Mouse (Mus musculus) urinary bladder, postnatal 14 days (tissue): Measurements from ENCODE around the gene Sox2.

ENCODE experiments used
- DNase-seq: peaks from one replicate; pipeline ENCODE4 v3.0.0; 2021; ENCODE audit warnings: low spot score

Gene Sox2

DNA sequence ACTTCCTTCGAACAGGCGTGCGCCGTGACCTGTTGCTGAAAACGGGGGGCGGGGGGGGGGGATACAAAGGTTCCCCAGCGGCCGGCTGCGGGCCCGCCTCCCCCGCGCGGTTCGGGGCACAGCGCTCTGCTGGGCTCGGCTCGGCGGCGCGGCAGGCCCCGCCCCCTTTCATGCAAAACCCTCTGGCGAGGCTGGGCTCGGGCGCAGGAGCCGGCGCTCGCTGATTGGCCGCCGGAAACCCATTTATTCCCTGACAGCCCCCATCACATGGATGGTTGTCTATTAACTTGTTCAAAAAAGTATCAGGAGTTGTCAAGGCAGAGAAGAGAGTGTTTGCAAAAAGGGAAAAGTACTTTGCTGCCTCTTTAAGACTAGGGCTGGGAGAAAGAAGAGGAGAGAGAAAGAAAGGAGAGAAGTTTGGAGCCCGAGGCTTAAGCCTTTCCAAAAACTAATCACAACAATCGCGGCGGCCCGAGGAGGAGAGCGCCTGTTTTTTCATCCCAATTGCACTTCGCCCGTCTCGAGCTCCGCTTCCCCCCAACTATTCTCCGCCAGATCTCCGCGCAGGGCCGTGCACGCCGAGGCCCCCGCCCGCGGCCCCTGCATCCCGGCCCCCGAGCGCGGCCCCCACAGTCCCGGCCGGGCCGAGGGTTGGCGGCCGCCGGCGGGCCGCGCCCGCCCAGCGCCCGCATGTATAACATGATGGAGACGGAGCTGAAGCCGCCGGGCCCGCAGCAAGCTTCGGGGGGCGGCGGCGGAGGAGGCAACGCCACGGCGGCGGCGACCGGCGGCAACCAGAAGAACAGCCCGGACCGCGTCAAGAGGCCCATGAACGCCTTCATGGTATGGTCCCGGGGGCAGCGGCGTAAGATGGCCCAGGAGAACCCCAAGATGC is at the start of gene Sox2:
Gene Sox2, plus strand, starts transcription at position 680 of the 895 bp plus-strand sequence.
- DNase-seq: peak; percentile 75

- DNase-seq: no peak
These were observed 49.1 kb upstream of the Sox2 start for GRCm38 (mm10) chr3:34601116-34601515.

- no peak for DNase-seq
These were observed 36.1 kb upstream of the Sox2 start for GRCm38 (mm10) chr3:34614107-34614506.

- no peak for DNase-seq
These were observed 34.7 kb upstream of the Sox2 start for GRCm38 (mm10) chr3:34615526-34615925.

- no peak for DNase-seq
These were observed 31.3 kb upstream of the Sox2 start for GRCm38 (mm10) chr3:34618934-34619333.

- DNase-seq: no peak
These were observed 30.1 kb upstream of the Sox2 start for GRCm38 (mm10) chr3:34620121-34620520.

DNA sequence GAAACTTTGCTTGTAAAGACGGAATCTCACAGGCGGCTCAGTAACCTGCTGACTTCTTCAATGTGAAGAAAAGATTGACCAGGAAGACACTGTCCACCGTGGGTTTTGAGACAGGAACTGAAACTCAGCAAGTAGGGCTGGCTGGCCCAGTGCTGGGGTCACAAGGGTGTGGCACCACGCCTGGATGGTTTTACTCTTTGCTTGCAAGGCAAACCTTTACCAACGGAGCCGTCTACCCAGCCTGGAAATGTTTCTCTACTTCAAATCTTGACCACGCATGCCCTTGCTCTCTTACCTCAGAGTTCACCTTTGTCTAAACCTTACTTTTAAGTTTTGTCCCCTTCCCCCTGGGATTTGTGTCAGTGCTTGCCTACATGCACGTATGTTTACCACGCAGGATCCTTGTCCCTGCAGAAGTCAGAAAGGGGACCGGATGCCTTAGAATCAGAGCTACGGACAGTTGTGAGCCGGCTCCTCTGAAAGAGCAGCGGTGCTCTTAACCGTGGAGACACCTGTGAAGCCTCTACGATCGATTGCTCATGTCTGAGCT is 25.4 kb upstream of the Sox2 start:
- DNase-seq: no peak

DNA sequence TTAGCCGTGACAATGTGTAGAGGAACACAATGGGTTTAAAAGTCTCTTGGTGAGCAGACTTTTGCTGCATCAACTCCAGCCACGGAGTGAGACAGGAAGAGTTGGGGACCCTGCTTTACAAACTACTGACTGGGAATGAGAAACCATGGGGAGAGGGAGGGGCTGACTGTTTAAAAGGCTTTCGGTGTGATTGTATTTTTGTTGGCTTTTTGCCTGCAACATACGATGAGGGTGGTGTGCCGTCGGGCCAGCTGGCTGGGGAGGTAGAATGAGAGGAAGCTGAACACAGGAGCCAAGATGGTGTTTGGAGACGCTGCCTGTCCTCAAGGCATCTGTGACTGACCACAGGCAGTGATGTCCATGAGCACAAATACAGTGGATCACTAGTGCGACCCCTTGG is 23.7 kb upstream of the Sox2 start:
- DNase-seq: no peak

GRCm38 (mm10) chr3:34630031-34630430 is 20.2 kb upstream of the Sox2 start:
- DNase-seq: no peak

GRCm38 (mm10) chr3:34630736-34631135 is 19.5 kb upstream of the Sox2 start:
- no peak for DNase-seq

DNA sequence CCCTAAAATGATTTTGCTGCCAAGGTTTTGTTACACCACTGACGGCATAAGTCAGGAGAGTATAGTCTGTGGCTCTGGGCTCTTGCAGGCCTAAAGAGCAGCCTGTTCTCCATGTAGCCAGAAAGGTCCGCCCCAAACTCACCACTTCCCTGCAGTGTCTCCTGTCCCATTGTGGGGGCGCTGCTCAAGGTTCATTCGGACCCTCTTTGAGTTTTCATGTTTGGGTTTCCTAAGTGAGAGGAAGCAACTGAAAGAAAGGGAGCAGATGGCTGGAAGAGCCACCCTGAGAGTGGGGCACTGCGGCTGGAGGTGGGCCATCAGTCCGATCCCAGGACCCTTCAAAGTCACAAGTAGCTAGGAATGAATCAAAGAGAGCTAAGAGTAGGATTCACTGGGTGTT is 13.2 kb upstream of the Sox2 start:
- DNase-seq: no peak

DNA sequence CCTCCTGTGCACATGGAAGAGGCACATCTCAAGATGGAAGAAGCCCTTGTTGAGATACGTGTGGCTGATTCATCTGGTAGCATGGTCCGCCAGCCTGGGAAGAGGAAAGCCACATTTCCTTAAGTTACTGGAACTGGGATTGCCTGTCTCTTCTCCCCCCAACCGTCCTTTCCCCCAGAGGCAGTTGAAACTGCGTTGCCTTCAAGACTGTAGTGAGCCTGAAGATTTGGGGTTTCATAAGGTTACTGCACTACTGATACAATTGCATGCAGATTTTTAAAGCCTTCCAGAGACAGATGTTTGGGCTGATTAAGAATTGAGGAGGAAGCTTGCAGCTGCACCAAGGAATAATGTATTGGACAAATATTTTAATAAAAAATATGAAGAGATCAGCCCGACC is 12.7 kb upstream of the Sox2 start:
- DNase-seq: no peak

DNA sequence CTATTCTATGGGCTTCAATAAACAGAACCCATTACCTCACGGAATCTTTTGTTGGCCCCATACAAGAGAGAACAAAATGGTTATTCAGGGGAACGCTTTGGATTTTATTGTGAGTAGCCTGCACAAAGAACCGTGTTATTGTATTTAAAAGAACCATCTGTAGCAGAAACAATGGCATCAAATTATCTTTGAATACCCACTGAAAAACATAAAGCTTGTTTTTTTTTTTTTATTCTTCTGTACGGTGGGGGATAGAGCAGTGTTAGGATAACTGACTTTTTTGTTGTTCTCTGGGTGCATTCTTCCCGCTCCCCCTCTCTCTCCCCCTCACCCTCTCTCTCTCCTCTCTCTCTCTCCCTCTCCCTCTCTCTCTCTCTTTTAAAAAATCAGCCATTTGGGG is 12.3 kb upstream of the Sox2 start:
- DNase-seq: no peak

DNA sequence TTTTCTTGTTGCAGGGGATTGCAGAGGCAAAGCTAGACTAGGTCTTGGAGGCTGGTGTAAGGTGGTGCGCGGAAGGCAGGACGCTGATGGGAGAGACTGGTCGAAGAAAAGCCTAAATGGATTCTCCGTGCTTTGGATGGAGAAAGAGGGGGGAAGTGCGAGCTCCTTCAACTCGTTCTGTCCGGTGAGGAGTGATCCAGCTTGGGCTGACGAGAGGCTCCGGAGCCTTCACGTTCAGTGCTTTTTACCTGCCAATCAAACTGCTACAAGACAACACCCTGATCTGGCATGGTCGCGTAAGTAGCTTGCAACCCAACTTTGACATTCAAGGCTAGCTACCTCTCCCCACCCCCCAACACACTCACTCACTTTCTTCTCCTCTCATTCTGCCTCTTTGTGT is 11.9 kb upstream of the Sox2 start:
- no peak for DNase-seq

- DNase-seq: no peak
These were observed 11.0 kb upstream of the Sox2 start for GRCm38 (mm10) chr3:34639031-34639872.

- DNase-seq: no peak
These were observed 10.3 kb upstream of the Sox2 start for GRCm38 (mm10) chr3:34639873-34640270.

GRCm38 (mm10) chr3:34640276-34640675 is 9.9 kb upstream of the Sox2 start:
- no peak for DNase-seq

- DNase-seq: peak; percentile 46
These were observed 9.3 kb upstream of the Sox2 start for GRCm38 (mm10) chr3:34640690-34641600.

- DNase-seq: no peak
These were observed 8.3 kb upstream of the Sox2 start for GRCm38 (mm10) chr3:34641756-34642497.

GRCm38 (mm10) chr3:34642498-34642941 is 7.7 kb upstream of the Sox2 start:
- DNase-seq: no peak

DNA sequence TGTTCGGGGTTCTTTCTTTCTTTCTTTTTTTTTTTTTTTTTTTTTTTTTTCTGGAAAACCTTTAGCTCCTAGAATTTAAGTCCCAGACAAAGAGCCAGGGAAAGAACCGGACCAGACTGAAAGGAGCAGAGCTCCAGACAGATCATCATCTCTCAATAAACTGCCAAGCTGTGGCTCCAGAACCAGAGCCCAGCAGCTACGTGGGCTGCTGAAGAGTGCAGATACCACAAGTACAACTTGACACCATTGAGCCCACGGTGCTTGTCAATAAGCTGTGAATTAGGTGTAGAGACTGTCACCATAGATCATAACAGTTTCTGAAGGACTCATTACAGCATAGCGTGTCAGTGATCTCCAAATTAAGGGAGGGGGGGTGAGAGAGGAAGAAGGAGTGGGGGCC is 7.1 kb upstream of the Sox2 start:
- DNase-seq: no peak
